Mouse (Mus musculus) myocyte (in vitro differentiated cells): ENCODE measurements around the gene Ccdc38. TPM values are rescaled to one million over a fixed set of nuclear protein-coding genes. Genes with fewer than 3 reads are reported as not detected.

ENCODE experiments used
- H3K27me3 ChIP-seq: one replicate; pipeline ENCODE4 v1.6.1; 2011; ENCODE audit not compliant: control insufficient read depth, insufficient read depth, insufficient read length
- H3K36me3 ChIP-seq: one replicate; pipeline ENCODE4 v1.6.1; 2011; ENCODE audit not compliant: control insufficient read depth, insufficient read depth
- H3K4me2 ChIP-seq: one replicate; pipeline ENCODE4 v1.6.1; 2011; ENCODE audit warnings: low read depth, control low read depth
- H3K4me3 ChIP-seq: one replicate; pipeline ENCODE4 v1.5.1; 2011; ENCODE audit warnings: mild to moderate bottlenecking, control low read depth, moderate library complexity
- H3K79me2 ChIP-seq: one replicate; pipeline ENCODE4 v1.6.1; 2011; ENCODE audit not compliant: control insufficient read depth, insufficient read depth
- H3ac ChIP-seq: one replicate; pipeline ENCODE4 v1.6.1; 2011; ENCODE audit not compliant: control insufficient read depth, insufficient read length
- CEBPB ChIP-seq: IDR thresholded peaks from 2 replicates; pipeline ENCODE4 v1.6.1; 2011; ENCODE audit warnings: mild to moderate bottlenecking, moderate library complexity; ENCODE audit not compliant: poor library complexity, insufficient read depth, severe bottlenecking
- E2F4 ChIP-seq: IDR thresholded peaks from one replicate; pipeline ENCODE4 v1.6.1; 2011; ENCODE audit warnings: mild to moderate bottlenecking, control low read depth, moderate library complexity; ENCODE audit not compliant: insufficient read depth
- MAX ChIP-seq: IDR thresholded peaks from one replicate; pipeline ENCODE4 v1.6.1; 2011; ENCODE audit warnings: low read depth, mild to moderate bottlenecking, control low read depth
- MYOD1 ChIP-seq, 3 experiments: IDR thresholded peaks; one replicate each; pipeline ENCODE4 v1.6.1; 2011; ENCODE audit warnings: control low read depth in 2 of 3, low read depth in 2 of 3, mild to moderate bottlenecking in 2 of 3, moderate library complexity in 1 of 3; ENCODE audit not compliant: insufficient read length in 2 of 3, control insufficient read depth in 1 of 3
- MYOG ChIP-seq, 3 experiments: IDR thresholded peaks; one replicate each; pipeline ENCODE4 v1.6.1; 2011; ENCODE audit warnings: control low read depth in 2 of 3, low read depth in 2 of 3, mild to moderate bottlenecking in 2 of 3; ENCODE audit not compliant: insufficient read length in 2 of 3, control insufficient read depth in 1 of 3, insufficient read depth in 1 of 3
- POLR2A ChIP-seq: IDR thresholded peaks from one replicate; pipeline ENCODE4 v1.6.1; 2011; ENCODE audit warnings: low read depth, mild to moderate bottlenecking, control low read depth, moderate library complexity; ENCODE audit not compliant: insufficient read length
- POLR2AphosphoS2 ChIP-seq: IDR thresholded peaks from one replicate; pipeline ENCODE4 v1.6.1; 2011; ENCODE audit warnings: low read depth, control low read depth; ENCODE audit not compliant: insufficient read length
- REST ChIP-seq: IDR thresholded peaks from one replicate; pipeline ENCODE4 v1.6.1; 2011; ENCODE audit warnings: mild to moderate bottlenecking, control low read depth, moderate library complexity; ENCODE audit not compliant: insufficient read depth, insufficient read length
- SRF ChIP-seq: IDR thresholded peaks from one replicate; pipeline ENCODE4 v1.6.1; 2011; ENCODE audit warnings: low read depth; ENCODE audit not compliant: control insufficient read depth, insufficient read length
- TCF12 ChIP-seq: IDR thresholded peaks from one replicate; pipeline ENCODE4 v1.6.1; 2011; ENCODE audit warnings: mild to moderate bottlenecking, control low read depth; ENCODE audit not compliant: poor library complexity, insufficient read depth, severe bottlenecking
- TCF3 ChIP-seq: IDR thresholded peaks from one replicate; pipeline ENCODE4 v1.6.1; 2011; ENCODE audit warnings: low read depth, control low read depth; ENCODE audit not compliant: insufficient read length
- USF1 ChIP-seq: IDR thresholded peaks from one replicate; pipeline ENCODE4 v1.6.1; 2011; ENCODE audit warnings: low read depth, mild to moderate bottlenecking, control low read depth, moderate library complexity
- polyA plus RNA-seq: library from polyadenylated mRNA; unstranded; fragments of >200 nt; fragmentation: generic; extraction: Trizol; gene quantifications from one replicate; pipeline ENCODE4 v1.2.1, GENCODE M21; 2012; ENCODE audit warnings: missing spikeins

Ccdc38 gene
- polyA plus RNA-seq, result 0.05 TPM

DNA sequence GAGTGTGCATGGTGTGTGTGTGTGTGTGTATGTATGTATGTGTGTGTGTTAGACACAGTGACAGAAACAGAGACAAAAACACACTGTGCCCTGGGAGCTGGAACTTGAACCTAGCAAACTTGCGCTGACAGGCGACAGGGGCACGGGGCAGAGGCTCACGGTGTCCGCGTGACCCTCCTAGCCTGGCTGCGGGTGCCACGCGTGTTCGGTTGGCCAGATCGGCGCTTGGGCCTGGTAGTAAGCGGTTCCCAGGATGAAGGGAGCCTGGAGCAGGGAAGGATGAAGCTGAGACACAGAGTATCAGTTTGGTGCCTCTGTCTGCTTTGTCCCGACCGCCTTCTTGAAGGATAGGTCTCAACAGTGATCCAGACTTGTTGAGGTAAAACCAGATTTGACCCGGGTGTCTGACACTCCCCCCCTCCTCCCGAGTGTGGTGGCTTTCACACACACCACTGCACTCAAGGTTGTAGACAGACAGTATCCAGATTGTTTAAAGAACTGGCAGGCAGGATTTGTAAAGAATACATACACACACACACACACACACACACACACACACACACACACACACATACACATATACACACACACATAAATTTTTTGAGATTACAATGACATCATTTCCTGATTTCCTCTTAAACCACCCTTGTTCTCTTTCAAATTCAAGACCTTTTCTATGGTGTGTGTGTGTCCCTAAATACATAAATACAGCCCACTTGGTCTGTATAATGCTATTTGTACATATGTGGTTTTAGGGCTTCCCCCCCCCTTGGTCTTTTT is at the start of gene Ccdc38:
Ccdc38 (plus strand) TSS at position 202 of the 780 bp plus-strand sequence.
- TF ChIP-seq POLR2AphosphoS2 (no peak), REST (no peak), SRF (no peak), MYOD1 (IDR thresholded peaks at IDR 0.05; ENCODE audit: control insufficient read depth in 1 of 3, insufficient read length in 2 of 3, low read depth in 2 of 3) (no peak), MYOG (IDR thresholded peaks at IDR 0.05; ENCODE audit: control insufficient read depth in 1 of 3, insufficient read depth in 1 of 3, insufficient read length in 2 of 3, low read depth in 2 of 3) (no peak), TCF12 (no peak), CEBPB (no peak), E2F4 (no peak), TCF3 (no peak), USF1 (no peak), POLR2A (no peak)
- Histone ChIP-seq H3K79me2 (no peaks in the 10 kb centered on the region), H3K27me3 (no peaks in the 10 kb centered on the region), H3K4me2 (peak within 1 kb of the TSS; percentile 80), H3K4me3 (peak within 1 kb of the TSS; percentile 21), H3ac (no peak within 1 kb of the TSS), H3K36me3 (no peaks in the 10 kb centered on the region)

DNA sequence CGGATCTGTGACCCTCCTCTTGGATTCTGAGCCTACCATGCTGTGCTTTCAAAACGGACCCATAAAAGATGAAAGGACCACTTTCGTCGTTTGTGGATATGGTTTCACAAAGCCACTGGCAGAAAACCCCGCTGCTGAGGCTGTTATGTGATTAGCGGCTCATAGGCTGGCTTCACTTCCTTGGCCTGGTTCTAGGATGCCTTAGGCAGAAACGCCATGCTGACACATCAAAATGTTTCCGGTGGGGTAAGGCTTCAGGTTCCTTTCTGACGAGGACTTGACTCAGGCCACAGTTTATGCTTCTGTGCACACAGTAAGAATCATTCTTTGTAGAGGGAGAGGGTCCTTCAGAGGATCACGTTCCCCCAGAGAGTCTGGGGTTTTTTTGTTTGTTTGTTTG is 39.6 kb upstream of the Ccdc38 start:
- TF ChIP-seq POLR2A, result no peak
- TF ChIP-seq REST, result no peak
- no peak for TF ChIP-seq USF1
- TF ChIP-seq SRF, result no peak
- no peak for TF ChIP-seq MAX
- no peak for TF ChIP-seq CEBPB
- no peak for TF ChIP-seq TCF3
- TF ChIP-seq E2F4, result no peak
- TF ChIP-seq MYOD1 (IDR thresholded peaks at IDR 0.05; ENCODE audit: control insufficient read depth in 1 of 3, insufficient read length in 2 of 3, low read depth in 2 of 3), result no peak
- TF ChIP-seq TCF12, result no peak
- TF ChIP-seq MYOG (IDR thresholded peaks at IDR 0.05; ENCODE audit: control insufficient read depth in 1 of 3, insufficient read depth in 1 of 3, insufficient read length in 2 of 3, low read depth in 2 of 3), result no peak
- no peak for TF ChIP-seq POLR2AphosphoS2
- Histone ChIP-seq H3ac (no peak overlapping the region), H3K27me3 (no peaks in the 10 kb centered on the region), H3K36me3 (no peaks in the 10 kb centered on the region), H3K79me2 (no peaks in the 10 kb centered on the region), H3K4me2 (no peak overlapping the region), H3K4me3 (no peak overlapping the region)

DNA sequence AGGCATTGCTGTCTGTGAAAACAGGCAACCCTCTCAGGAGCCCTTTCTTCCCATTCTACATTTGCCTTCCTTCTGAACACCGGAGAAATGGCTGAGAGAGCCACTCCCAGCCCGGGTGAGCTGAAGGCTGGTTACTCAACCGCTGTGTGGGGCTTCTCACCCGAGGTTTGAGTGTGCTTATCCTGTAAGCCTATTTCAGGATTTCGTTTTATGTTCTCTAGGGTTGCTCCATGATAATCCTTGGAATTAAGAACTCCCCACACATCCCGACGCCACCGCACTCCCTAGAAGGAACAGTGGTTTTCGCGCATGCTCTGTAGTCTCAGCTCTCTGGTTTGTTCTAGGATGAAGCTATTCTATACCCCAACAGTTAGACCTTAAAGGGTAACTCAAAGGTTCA is 39.1 kb upstream of the Ccdc38 start:
- H3K4me2 ChIP-seq, result no peak overlapping the region
- TF ChIP-seq USF1, result no peak
- no peak for TF ChIP-seq MYOG (IDR thresholded peaks at IDR 0.05; ENCODE audit: control insufficient read depth in 1 of 3, insufficient read depth in 1 of 3, insufficient read length in 2 of 3, low read depth in 2 of 3)
- no peak for TF ChIP-seq CEBPB
- no peak for TF ChIP-seq TCF3
- TF ChIP-seq E2F4, result no peak
- no peak for TF ChIP-seq POLR2A
- no peak for TF ChIP-seq MYOD1 (IDR thresholded peaks at IDR 0.05; ENCODE audit: control insufficient read depth in 1 of 3, insufficient read length in 2 of 3, low read depth in 2 of 3)
- no peak for TF ChIP-seq SRF
- TF ChIP-seq MAX, result no peak
- TF ChIP-seq REST, result no peak
- TF ChIP-seq TCF12, result no peak
- no peak for TF ChIP-seq POLR2AphosphoS2

DNA sequence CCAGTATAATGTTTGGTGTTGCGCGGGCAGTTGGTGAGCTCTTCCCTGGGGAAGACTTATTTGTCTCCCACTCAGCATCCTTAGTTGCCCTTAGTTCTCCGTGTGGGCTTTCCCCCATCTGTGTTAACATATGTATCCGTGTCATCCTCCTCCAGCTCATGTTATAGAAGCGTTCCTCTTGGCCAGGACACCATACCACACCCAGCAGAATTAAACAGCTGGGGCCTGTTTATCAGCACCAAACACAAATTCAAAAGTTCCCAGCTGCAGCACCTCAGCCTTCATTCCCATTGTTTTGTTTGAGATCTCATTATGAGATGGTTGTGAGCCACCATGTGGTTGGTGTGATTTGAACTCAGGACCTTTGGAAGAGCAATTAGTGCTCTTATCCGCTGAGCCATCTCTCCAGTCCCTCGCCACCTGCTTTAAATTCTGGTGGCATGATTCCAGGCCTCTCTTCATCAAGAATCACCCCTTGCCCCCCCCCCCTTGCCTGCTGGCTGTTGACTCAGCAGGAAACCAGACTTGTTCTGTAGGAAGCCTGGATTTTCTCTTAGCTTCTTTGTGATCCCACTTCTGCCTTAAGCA is 32.0 kb upstream of the Ccdc38 start:
- Histone ChIP-seq H3K79me2 (no peaks in the 10 kb centered on the region), H3ac (no peak overlapping the region), H3K4me3 (no peak overlapping the region), H3K4me2 (no peak overlapping the region), H3K27me3 (no peaks in the 10 kb centered on the region), H3K36me3 (no peaks in the 10 kb centered on the region)
- TF ChIP-seq REST (no peak), CEBPB (no peak), POLR2AphosphoS2 (no peak), TCF12 (no peak), MYOG (IDR thresholded peaks at IDR 0.05; ENCODE audit: control insufficient read depth in 1 of 3, insufficient read depth in 1 of 3, insufficient read length in 2 of 3, low read depth in 2 of 3) (no peak), TCF3 (no peak), E2F4 (no peak), MYOD1 (IDR thresholded peaks at IDR 0.05; ENCODE audit: control insufficient read depth in 1 of 3, insufficient read length in 2 of 3, low read depth in 2 of 3) (no peak), SRF (no peak), USF1 (no peak), MAX (no peak), POLR2A (no peak)

More for the DNA sequence above, 39.1 kb upstream of the Ccdc38 start:
- Histone ChIP-seq H3K36me3 (no peaks in the 10 kb centered on the region), H3K4me3 (no peak overlapping the region), H3K27me3 (no peaks in the 10 kb centered on the region), H3K79me2 (no peaks in the 10 kb centered on the region), H3ac (no peak overlapping the region)
